Mouse (Mus musculus) small intestine, adult 2 months (tissue): Measurements from ENCODE around the gene Gm20708. TPM values are rescaled to one million over a fixed set of nuclear protein-coding genes. Genes with fewer than 3 reads are reported as not detected.

Experiments used
- H3K27ac ChIP-seq: fragments of 200-500 bp; 2 replicates; pipeline ENCODE4 v1.5.1; 2012; ENCODE audit warnings: low read depth, low read length, control low read depth, inconsistent platforms; ENCODE audit not compliant: insufficient read depth
- H3K27me3 ChIP-seq: fragments of 200-500 bp; 2 replicates; pipeline ENCODE4 v1.6.1; 2012; ENCODE audit warnings: mild to moderate bottlenecking, moderate library complexity, low read length, inconsistent platforms; ENCODE audit not compliant: control insufficient read depth, insufficient read depth
- H3K36me3 ChIP-seq: fragments of 200-500 bp; 2 replicates; pipeline ENCODE4 v1.6.1; 2012; ENCODE audit warnings: mild to moderate bottlenecking, low read length, control low read depth, inconsistent platforms; ENCODE audit not compliant: control insufficient read depth, insufficient read depth
- H3K4me1 ChIP-seq: fragments of 200-500 bp; 2 replicates; pipeline ENCODE4 v1.6.1; 2012; ENCODE audit warnings: low read length, inconsistent platforms, mixed read lengths; ENCODE audit not compliant: control insufficient read depth, insufficient read depth, insufficient read length
- H3K4me3 ChIP-seq: fragments of 200-500 bp; 2 replicates; pipeline ENCODE4 v1.5.1; 2012; ENCODE audit warnings: low read depth, mild to moderate bottlenecking, control low read depth, inconsistent platforms, low read length, moderate library complexity
- CTCF ChIP-seq: fragments of 200-500 bp; IDR thresholded peaks from 2 replicates; pipeline ENCODE4 v1.5.1; 2012; ENCODE audit warnings: low read depth, mild to moderate bottlenecking, control low read depth, inconsistent platforms, low read length, moderate library complexity, mixed read lengths; ENCODE audit not compliant: insufficient replicate concordance, insufficient read length; ENCODE audit errors: extremely low read depth
- POLR2A ChIP-seq: fragments of 200-500 bp; IDR thresholded peaks from 2 replicates; pipeline ENCODE4 v1.6.1; 2012; ENCODE audit warnings: low read depth, mild to moderate bottlenecking, control low read depth, inconsistent platforms, low read length, moderate library complexity
- WGBS: fragments of 180-500 bp; shearing (Covaris S2); methylation state at CpG from one replicate; pipeline ENCODE4 v1.1.7; 2018; 5-methylcytosine and 5-hydroxymethylcytosine counted together
- polyA plus RNA-seq: library from polyadenylated mRNA; depleted of rRNA; stranded (reverse); fragments of >200 nt; gene quantifications from 2 replicates; pipeline ENCODE4 v1.2.3, GENCODE M21; 2012

Gm20708 gene
- polyA plus RNA-seq, 1 experiment: 0.06 TPM

DNA sequence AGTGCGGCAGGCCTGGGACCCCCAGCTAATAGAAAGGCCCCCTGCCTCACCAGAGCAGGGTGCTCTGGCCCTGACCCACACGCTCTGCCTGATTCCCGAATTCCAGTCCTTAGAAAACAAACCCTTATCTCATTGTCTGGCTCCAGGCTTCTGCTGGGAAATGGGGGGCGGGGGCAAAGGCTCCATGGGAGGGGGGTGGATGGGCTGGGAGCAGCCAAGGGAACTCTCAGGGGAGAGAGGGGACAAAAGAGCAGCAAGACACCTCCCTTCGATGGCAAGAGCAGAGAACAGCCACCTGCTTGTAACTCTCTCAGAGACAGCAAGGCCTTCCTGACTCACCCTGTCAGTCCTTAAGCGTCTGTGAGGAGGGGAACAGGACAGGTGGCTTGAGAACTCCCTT, 66.2 kb downstream of the Gm20708 start:
- 67% methylated on average over 6 of the region's 6 CpGs for WGBS
- Histone ChIP-seq H3K36me3 (no peaks in the 10 kb centered on the region), H3K27me3 (no peaks in the 10 kb centered on the region), H3K27ac (no peak overlapping the region), H3K4me1 (peaks cover 29% of the 10 kb centered on the region), H3K4me3 (no peak overlapping the region)
- TF ChIP-seq POLR2A: no peak
- TF ChIP-seq CTCF: no peak

- Histone ChIP-seq H3K36me3 (no peaks in the 10 kb centered on the region), H3K27ac (peak overlapping the region; percentile 95), H3K27me3 (no peaks in the 10 kb centered on the region), H3K4me3 (peak overlapping the region; percentile 22), H3K4me1 (peaks cover 38% of the 10 kb centered on the region)
- WGBS: 10% methylated on average over 13 of the region's 13 CpGs
- no peak for TF ChIP-seq POLR2A
- TF ChIP-seq CTCF: no peak
Measured at GRCm38 (mm10) chr11:117877917-117878745, 68.7 kb downstream of the Gm20708 start.

DNA sequence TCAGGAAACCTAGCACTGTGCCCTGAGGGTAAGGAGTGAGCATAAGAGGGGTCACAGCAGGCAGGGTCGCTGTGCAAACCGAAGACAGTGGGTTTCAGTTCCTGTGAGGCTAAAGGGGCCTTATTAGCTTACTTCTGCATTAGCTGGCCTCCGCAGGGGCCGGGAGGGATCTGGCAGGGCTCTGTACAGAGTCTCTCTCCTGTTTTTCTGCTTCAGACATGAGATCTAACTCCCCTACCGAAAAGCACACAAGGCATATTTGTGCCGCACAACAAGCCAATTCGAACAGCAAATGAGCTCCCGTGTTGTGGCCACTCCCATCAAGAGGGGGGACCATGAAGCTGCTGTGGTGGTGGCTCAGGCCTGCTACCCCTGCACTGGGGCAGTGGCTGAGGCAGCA, 69.4 kb downstream of the Gm20708 start:
- Histone ChIP-seq H3K27me3 (no peaks in the 10 kb centered on the region), H3K4me3 (no peak overlapping the region), H3K4me1 (peaks cover 38% of the 10 kb centered on the region), H3K27ac (peak overlapping the region; percentile 55), H3K36me3 (no peaks in the 10 kb centered on the region)
- no peak for TF ChIP-seq POLR2A
- no peak for TF ChIP-seq CTCF
- WGBS: 40% methylated on average over 8 of the region's 8 CpGs

DNA sequence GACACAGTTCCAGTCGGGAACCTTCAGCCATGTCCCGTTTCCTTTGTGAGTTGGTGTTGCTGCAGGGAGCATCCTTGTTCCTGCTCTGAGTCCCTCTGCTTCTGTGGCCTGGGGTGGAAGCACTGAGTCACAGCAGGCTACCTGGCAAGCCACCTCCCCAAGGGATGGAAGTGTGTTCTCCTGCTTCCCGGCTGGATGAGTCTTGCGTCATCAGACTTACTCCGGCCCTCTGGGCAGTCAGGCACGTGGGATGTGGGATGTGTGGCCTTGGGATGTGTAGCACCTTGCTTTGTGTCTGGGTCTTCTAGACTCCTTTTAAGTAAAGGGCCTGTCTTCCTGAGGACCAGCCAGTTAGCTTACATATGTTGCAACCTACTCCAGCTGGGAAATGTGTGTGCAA, 70.2 kb downstream of the Gm20708 start:
- 83% methylated on average over 6 of the region's 6 CpGs for WGBS
- TF ChIP-seq CTCF: no peak
- TF ChIP-seq POLR2A: no peak
- H3K36me3 ChIP-seq: no peaks in the 10 kb centered on the region
- H3K27me3 ChIP-seq: no peaks in the 10 kb centered on the region
- peak overlapping the region; percentile 18; the same call in 1 of the 2 replicates for H3K27ac ChIP-seq
- peaks cover 38% of the 10 kb centered on the region for H3K4me1 ChIP-seq
- no peak overlapping the region for H3K4me3 ChIP-seq

DNA sequence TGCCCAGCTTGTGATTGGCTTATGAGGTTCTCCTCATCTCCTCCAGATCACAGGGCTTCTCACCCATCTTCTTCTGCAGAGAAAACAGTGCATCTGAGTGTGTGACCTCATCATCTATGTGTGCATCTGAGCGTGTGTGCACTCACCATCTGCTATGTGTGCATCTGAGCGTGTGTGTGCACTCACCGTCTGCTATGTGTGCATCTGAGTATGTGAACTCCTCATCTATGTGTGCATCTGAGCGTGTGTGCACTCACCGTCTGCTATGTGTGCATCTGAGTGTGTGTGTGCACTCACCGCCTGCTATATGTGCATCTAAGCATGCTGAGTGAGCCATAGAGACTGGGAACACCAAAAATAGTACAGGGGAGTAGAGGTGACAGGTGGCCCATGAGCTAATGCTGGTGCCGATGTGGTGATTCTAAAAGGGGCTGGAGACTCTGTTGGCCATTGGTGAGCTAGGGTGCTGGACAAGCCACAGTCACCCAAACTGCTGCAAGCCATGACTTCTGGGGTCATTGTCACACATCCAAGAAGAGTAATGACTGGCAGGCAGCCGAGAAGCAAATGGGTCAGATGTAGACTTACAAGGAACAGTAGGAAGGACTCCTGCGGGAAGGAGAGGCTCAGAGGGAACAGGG, 71.0 kb downstream of the Gm20708 start:
- no peaks in the 10 kb centered on the region for H3K27me3 ChIP-seq
- H3K27ac ChIP-seq: no peak overlapping the region
- peaks cover 38% of the 10 kb centered on the region for H3K4me1 ChIP-seq
- H3K4me3 ChIP-seq: no peak overlapping the region
- no peaks in the 10 kb centered on the region for H3K36me3 ChIP-seq
- no peak for TF ChIP-seq CTCF
- no peak for TF ChIP-seq POLR2A
- 92% methylated on average over 9 of the region's 9 CpGs for WGBS

GRCm38 (mm10) chr11:117880977-117881358, 71.5 kb downstream of the Gm20708 start:
- Histone ChIP-seq H3K4me1 (peaks cover 38% of the 10 kb centered on the region), H3K27ac (peak overlapping the region; percentile 42), H3K4me3 (no peak overlapping the region), H3K27me3 (no peaks in the 10 kb centered on the region), H3K36me3 (no peaks in the 10 kb centered on the region)
- TF ChIP-seq CTCF (no peak), POLR2A (no peak)
- WGBS: 88% methylated on average over 6 of the region's 6 CpGs

DNA sequence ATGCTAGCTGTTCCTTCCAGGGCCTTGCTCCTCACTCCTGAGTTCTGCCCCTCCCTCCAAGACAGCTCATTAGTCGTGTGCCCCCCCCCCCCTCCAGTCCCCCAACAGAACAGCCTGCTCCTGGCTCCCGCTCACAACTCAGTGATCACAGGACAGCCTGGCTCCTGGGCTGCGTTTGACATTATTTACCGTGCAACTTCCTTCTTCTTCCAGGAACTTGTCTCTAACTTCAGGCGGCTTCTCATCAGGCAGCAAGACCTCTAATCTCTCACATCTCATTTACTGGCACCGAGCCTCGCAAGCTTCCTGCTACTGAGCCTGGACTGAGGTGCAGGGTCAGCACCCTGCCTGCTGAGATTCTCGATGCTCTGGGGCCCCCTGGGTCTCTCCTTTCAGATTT, 72.3 kb downstream of the Gm20708 start:
- no peaks in the 10 kb centered on the region for H3K36me3 ChIP-seq
- H3K27me3 ChIP-seq: no peaks in the 10 kb centered on the region
- peak overlapping the region; percentile 42 for H3K27ac ChIP-seq
- H3K4me1 ChIP-seq: peaks cover 38% of the 10 kb centered on the region
- 1% methylated on average over 8 of the region's 8 CpGs for WGBS
- no peak for TF ChIP-seq CTCF
- no peak for TF ChIP-seq POLR2A
- H3K4me3 ChIP-seq: no peak overlapping the region
